Mouse (Mus musculus): Measurements from ENCODE around the gene Krtap19-5. TPM values are rescaled to one million over a fixed set of nuclear protein-coding genes. Genes with fewer than 3 reads are reported as not detected.

Gene Krtap19-5
- total RNA-seq (2021): not detected
- long read RNA-seq, experiment 1: 0 reads
- long read RNA-seq, experiment 2: 0 reads

- no peak for DNase-seq
- intact Hi-C loops (cut with DNase I): no loop called here
Observed at GRCm38 (mm10) chr16:88896357-88896756, at the start of gene Krtap19-5. TSS of gene Krtap19-5 (minus strand) at chr16:88896457.

GRCm38 (mm10) chr16:88941106-88941505 is 44.8 kb upstream of the Krtap19-5 start:
- intact Hi-C loops (cut with DNase I): no loop called here
- no peak for DNase-seq

- intact Hi-C loops (cut with DNase I): no loop called here
- no peak for DNase-seq
Observed at GRCm38 (mm10) chr16:88938252-88938651, 42.0 kb upstream of the Krtap19-5 start.

GRCm38 (mm10) chr16:88932165-88932564 is 35.9 kb upstream of the Krtap19-5 start, which contains the start of gene Krtap19-9b:
TSS of gene Krtap19-9b (minus strand) at chr16:88932265.
- DNase-seq: no peak
- intact Hi-C loops (cut with DNase I): no loop called here

GRCm38 (mm10) chr16:88886870-88887269 is 9.4 kb downstream of the Krtap19-5 start:
- intact Hi-C loops (cut with DNase I): no loop called here

GRCm38 (mm10) chr16:88884989-88885388 is 11.3 kb downstream of the Krtap19-5 start, which contains the start of gene Krtap19-4:
TSS of gene Krtap19-4 (minus strand) at chr16:88885089.
- intact Hi-C loops (cut with DNase I): no loop called here

More at GRCm38 (mm10) chr16:88886870-88887269, 9.4 kb downstream of the Krtap19-5 start:
- no peak for DNase-seq

GRCm38 (mm10) chr16:88877938-88878337 is 18.3 kb downstream of the Krtap19-5 start, which contains the start of gene Krtap19-3:
TSS of gene Krtap19-3 (minus strand) at chr16:88878038.
- intact Hi-C loops (cut with DNase I): no loop called here
- DNase-seq: no peak

More at GRCm38 (mm10) chr16:88884989-88885388, 11.3 kb downstream of the Krtap19-5 start, which contains the start of gene Krtap19-4:
- no peak for DNase-seq

GRCm38 (mm10) chr16:88874169-88874568 is 22.1 kb downstream of the Krtap19-5 start, which contains the start of gene Krtap19-2:
TSS of gene Krtap19-2 (minus strand) at chr16:88874269.
- intact Hi-C loops (cut with DNase I): no loop called here
- DNase-seq: no peak

- intact Hi-C loops (cut with DNase I): no loop called here
- no peak for DNase-seq
Observed at GRCm38 (mm10) chr16:88869311-88869710, 26.9 kb downstream of the Krtap19-5 start, which contains the start of gene Krtap19-1. TSS of gene Krtap19-1 (minus strand) at chr16:88869411.

GRCm38 (mm10) chr16:88864887-88865407 is 31.3 kb downstream of the Krtap19-5 start:
- intact Hi-C loops (cut with DNase I): no loop called here

GRCm38 (mm10) chr16:88851450-88851849 is 44.8 kb downstream of the Krtap19-5 start:
- peak in 1 of 2 experiments; percentile 3 for DNase-seq
- intact Hi-C loops (cut with DNase I): no loop called here

More at GRCm38 (mm10) chr16:88864887-88865407, 31.3 kb downstream of the Krtap19-5 start:
- no peak for DNase-seq

- intact Hi-C loops (cut with DNase I): no loop called here
- no peak for DNase-seq
Observed at GRCm38 (mm10) chr16:88848558-88848957, 47.7 kb downstream of the Krtap19-5 start.

GRCm38 (mm10) chr16:88847363-88847762 is 48.9 kb downstream of the Krtap19-5 start:
- intact Hi-C loops (cut with DNase I): no loop called here
- no peak for DNase-seq

Other genes starting within 250 kb of the Krtap19-5 start
- not detected for gene Krtap26-1, start 248.7 kb downstream of the Krtap19-5 start, total RNA-seq (2021)
- gene Krtap27-1, start 224.8 kb downstream of the Krtap19-5 start, total RNA-seq (2021): not detected
- not detected for gene 2310061N02Rik, start 188.5 kb downstream of the Krtap19-5 start, total RNA-seq (2021)
- not detected for gene Krtap13-1, start 167.6 kb downstream of the Krtap19-5 start, total RNA-seq (2021)
- gene Krtap13, start 144.8 kb downstream of the Krtap19-5 start, total RNA-seq (2021): not detected
- gene 2310034C09Rik, start 137.6 kb downstream of the Krtap19-5 start, total RNA-seq (2021): not detected
- not detected for gene 2310057N15Rik, start 122.3 kb downstream of the Krtap19-5 start, total RNA-seq (2021)
- gene Gm5965, start 118.6 kb downstream of the Krtap19-5 start, total RNA-seq (2021): not detected
- not detected for gene Gm20741, start 84.2 kb downstream of the Krtap19-5 start, total RNA-seq (2021)
- gene Krtap15, start 76.2 kb downstream of the Krtap19-5 start, total RNA-seq (2021): not detected
- gene Krtap14, start 70.3 kb downstream of the Krtap19-5 start, total RNA-seq (2021): not detected
- gene Krtap19-1, start 27.0 kb downstream of the Krtap19-5 start, total RNA-seq (2021): not detected
- gene Krtap19-2, start 22.2 kb downstream of the Krtap19-5 start, total RNA-seq (2021): not detected
- not detected for gene Krtap19-3, start 18.4 kb downstream of the Krtap19-5 start, total RNA-seq (2021)
- not detected for gene Krtap19-4, start 11.4 kb downstream of the Krtap19-5 start, total RNA-seq (2021)
- gene Krtap19-9b, start 35.8 kb upstream of the Krtap19-5 start, total RNA-seq (2021): not detected
- gene Krtap16-3, start 66.4 kb upstream of the Krtap19-5 start, total RNA-seq (2021): not detected
- gene Krtap22-2, start 114.3 kb upstream of the Krtap19-5 start, total RNA-seq (2021): not detected
- not detected for gene Gm10229, start 118.8 kb upstream of the Krtap19-5 start, total RNA-seq (2021)
- gene Krtap6-1, start 135.2 kb upstream of the Krtap19-5 start, total RNA-seq (2021): not detected
- not detected for gene Gm10228, start 145.0 kb upstream of the Krtap19-5 start, total RNA-seq (2021)
- not detected for gene Krtap6-5, start 151.4 kb upstream of the Krtap19-5 start, total RNA-seq (2021)
- gene 1110025L11Rik, start 167.5 kb upstream of the Krtap19-5 start, total RNA-seq (2021): not detected
- not detected for gene Krtap6-3, start 187.6 kb upstream of the Krtap19-5 start, total RNA-seq (2021)
- not detected for gene Gm6358, start 244.4 kb upstream of the Krtap19-5 start, total RNA-seq (2021)

All from heart, postnatal 14 days (tissue).